Mouse (Mus musculus) cerebral cortex, adult 2 months (tissue): ENCODE data around the gene Lrp10.

ENCODE experiments used
- WGBS: fragments of 180-500 bp; shearing (Covaris S2); methylation state at CpG from one replicate; pipeline ENCODE4 v1.1.7; 2018; 5-methylcytosine and 5-hydroxymethylcytosine counted together

Lrp10 gene

GRCm38 (mm10) chr14:54475941-54476844, 12.3 kb downstream of the Lrp10 start, which contains the start of gene Rem2:
TSS of gene Rem2 (plus strand) at chr14:54476100.
- WGBS, result 2% methylated on average over 23 of the region's 23 CpGs

- WGBS, result 89% methylated on average over 15 of the region's 15 CpGs
These were observed 13.4 kb downstream of the Lrp10 start for GRCm38 (mm10) chr14:54477172-54477909.

GRCm38 (mm10) chr14:54479451-54479920, 15.5 kb downstream of the Lrp10 start:
- WGBS, result 30% methylated on average over 40 of the region's 40 CpGs

GRCm38 (mm10) chr14:54480673-54481072, 16.7 kb downstream of the Lrp10 start:
- 84% methylated on average over 6 of the region's 6 CpGs for WGBS

GRCm38 (mm10) chr14:54481402-54481801, 17.5 kb downstream of the Lrp10 start:
- WGBS, result 79% methylated on average over 8 of the region's 8 CpGs

- 45% methylated on average over 9 of the region's 9 CpGs for WGBS
These were observed 18.6 kb downstream of the Lrp10 start for GRCm38 (mm10) chr14:54482498-54482897.

GRCm38 (mm10) chr14:54485899-54486298, 22.0 kb downstream of the Lrp10 start:
- WGBS, result 93% methylated on average over 7 of the region's 7 CpGs

- 36% methylated on average over 2 of the region's 2 CpGs for WGBS
These were observed 23.8 kb downstream of the Lrp10 start for GRCm38 (mm10) chr14:54487732-54488131.

- WGBS, result 47% methylated on average over 18 of the region's 18 CpGs
These were observed 28.6 kb downstream of the Lrp10 start for GRCm38 (mm10) chr14:54492345-54493131.

- 87% methylated on average over 5 of the region's 5 CpGs for whole genome bisulfite sequencing
These were observed 29.3 kb downstream of the Lrp10 start for GRCm38 (mm10) chr14:54493236-54493635.

- 4% methylated on average over 3 of the region's 3 CpGs for WGBS
These were observed 30.3 kb downstream of the Lrp10 start for GRCm38 (mm10) chr14:54494234-54494633.

- WGBS, result 87% methylated on average over 14 of the region's 14 CpGs
These were observed 32.8 kb downstream of the Lrp10 start for GRCm38 (mm10) chr14:54496706-54497105.

GRCm38 (mm10) chr14:54499330-54499729, 35.4 kb downstream of the Lrp10 start:
- WGBS, result 93% methylated on average over 2 of the region's 2 CpGs

GRCm38 (mm10) chr14:54501365-54501764, 37.4 kb downstream of the Lrp10 start:
- WGBS, result 87% methylated on average over 2 of the region's 2 CpGs

- WGBS, result 90% methylated on average over 2 of the region's 2 CpGs
These were observed 39.2 kb downstream of the Lrp10 start for GRCm38 (mm10) chr14:54503092-54503491.

- 92% methylated on average over 9 of the region's 9 CpGs for WGBS
These were observed 45.8 kb downstream of the Lrp10 start for GRCm38 (mm10) chr14:54509774-54510173.

GRCm38 (mm10) chr14:54516710-54517310, 52.9 kb downstream of the Lrp10 start:
- 2% methylated on average over 17 of the region's 17 CpGs for whole genome bisulfite sequencing
